Mouse (Mus musculus) megakaryocyte, embryonic 14.5 days (primary cell): Measurements from ENCODE around the gene Skor1. TPM values are rescaled to one million over a fixed set of nuclear protein-coding genes. Genes with fewer than 3 reads are reported as not detected.

Experiments used
- H3K27me3 ChIP-seq: replicated peaks from 2 replicates; pipeline ENCODE3; 2012; ENCODE audit warnings: inconsistent platforms
- H3K36me3 ChIP-seq: replicated peaks from 2 replicates; pipeline ENCODE3; 2012; ENCODE audit warnings: low read length, inconsistent platforms, mixed read lengths
- H3K4me1 ChIP-seq: 2 replicates; pipeline ENCODE4 v1.6.1; 2012; ENCODE audit warnings: inconsistent platforms
- H3K4me3 ChIP-seq: replicated peaks from 2 replicates; pipeline ENCODE3; 2012; ENCODE audit warnings: moderate library complexity, mild to moderate bottlenecking, inconsistent platforms
- H3K9me3 ChIP-seq: 2 replicates; pipeline ENCODE4 v1.6.1; 2012; ENCODE audit warnings: inconsistent platforms
- FLI1 ChIP-seq: IDR thresholded peaks from 2 replicates; pipeline ENCODE4 v1.6.1; 2012; ENCODE audit warnings: low read length, inconsistent platforms, mixed read lengths
- GATA1 ChIP-seq: IDR thresholded peaks from 3 replicates; pipeline ENCODE4 v1.6.1; 2012; ENCODE audit warnings: mixed read lengths, low read length, inconsistent platforms, borderline replicate concordance
- polyA plus RNA-seq: library from polyadenylated mRNA; stranded (reverse); fragments of >175 nt; gene quantifications from 2 replicates; pipeline ENCODE4 v1.2.3, GENCODE M21; 2012; ENCODE audit warnings: low replicate concordance; ENCODE audit not compliant: insufficient read depth

Skor1 gene
- polyA plus RNA-seq = 0.13 TPM in 1 of 2 replicates, not detected in the other

- H3K4me3 ChIP-seq = peak within 1 kb of the TSS; percentile 28
- no peaks in the 10 kb centered on the region for H3K36me3 ChIP-seq
Measured at GRCm38 (mm10) chr9:63148410-63149371, at the start of gene Skor1. Gene Skor1 (minus strand): TSS chr9:63148961.

GRCm38 (mm10) chr9:63197252-63197651 lies 48.5 kb upstream of the Skor1 start:
- Histone ChIP-seq H3K4me3 (no peak overlapping the region), H3K36me3 (peaks cover 47% of the 10 kb centered on the region), H3K27me3 (no peaks in the 10 kb centered on the region), H3K4me1 (no peaks in the 10 kb centered on the region), H3K9me3 (no peaks in the 10 kb centered on the region)
- TF ChIP-seq GATA1 (no peak), FLI1 (no peak)

More at GRCm38 (mm10) chr9:63148410-63149371, at the start of gene Skor1:
- TF ChIP-seq GATA1 (no peak), FLI1 (no peak)
- Histone ChIP-seq H3K9me3 (peaks cover 25% of the 10 kb centered on the region), H3K27me3 (peaks cover 100% of the 10 kb centered on the region), H3K4me1 (peaks cover 46% of the 10 kb centered on the region)

GRCm38 (mm10) chr9:63196114-63196682 lies 47.4 kb upstream of the Skor1 start:
- Histone ChIP-seq H3K4me1 (no peaks in the 10 kb centered on the region), H3K9me3 (no peaks in the 10 kb centered on the region), H3K4me3 (no peak overlapping the region), H3K27me3 (no peaks in the 10 kb centered on the region), H3K36me3 (peaks cover 46% of the 10 kb centered on the region)
- no peak for TF ChIP-seq FLI1
- no peak for TF ChIP-seq GATA1

GRCm38 (mm10) chr9:63195523-63195922 lies 46.8 kb upstream of the Skor1 start:
- H3K9me3 ChIP-seq = no peaks in the 10 kb centered on the region
- no peaks in the 10 kb centered on the region for H3K4me1 ChIP-seq
- H3K4me3 ChIP-seq = no peak overlapping the region
- no peaks in the 10 kb centered on the region for H3K27me3 ChIP-seq
- peaks cover 51% of the 10 kb centered on the region for H3K36me3 ChIP-seq
- TF ChIP-seq GATA1 (no peak), FLI1 (no peak)

- no peaks in the 10 kb centered on the region for H3K4me1 ChIP-seq
- H3K4me3 ChIP-seq = no peak overlapping the region
- TF ChIP-seq GATA1 (no peak), FLI1 (no peak)
- peaks cover 57% of the 10 kb centered on the region for H3K36me3 ChIP-seq
- H3K27me3 ChIP-seq = no peaks in the 10 kb centered on the region
- no peaks in the 10 kb centered on the region for H3K9me3 ChIP-seq
Measured at GRCm38 (mm10) chr9:63194791-63195190, 46.0 kb upstream of the Skor1 start.

- peaks cover 75% of the 10 kb centered on the region for H3K36me3 ChIP-seq
- no peaks in the 10 kb centered on the region for H3K9me3 ChIP-seq
Measured at GRCm38 (mm10) chr9:63192809-63193208, 44.0 kb upstream of the Skor1 start.

GRCm38 (mm10) chr9:63187310-63187709 lies 38.5 kb upstream of the Skor1 start:
- H3K36me3 ChIP-seq = peaks cover 67% of the 10 kb centered on the region
- no peak overlapping the region for H3K4me3 ChIP-seq
- TF ChIP-seq FLI1 (no peak), GATA1 (no peak)

More at GRCm38 (mm10) chr9:63192809-63193208, 44.0 kb upstream of the Skor1 start:
- Histone ChIP-seq H3K27me3 (no peaks in the 10 kb centered on the region), H3K4me3 (no peak overlapping the region), H3K4me1 (no peaks in the 10 kb centered on the region)
- no peak for TF ChIP-seq FLI1
- TF ChIP-seq GATA1 = no peak

GRCm38 (mm10) chr9:63185249-63185648 lies 36.5 kb upstream of the Skor1 start:
- no peaks in the 10 kb centered on the region for H3K9me3 ChIP-seq
- no peaks in the 10 kb centered on the region for H3K4me1 ChIP-seq
- peaks cover 61% of the 10 kb centered on the region for H3K36me3 ChIP-seq
- H3K27me3 ChIP-seq = no peaks in the 10 kb centered on the region
- TF ChIP-seq FLI1 (no peak), GATA1 (no peak)
- H3K4me3 ChIP-seq = no peak overlapping the region

More at GRCm38 (mm10) chr9:63187310-63187709, 38.5 kb upstream of the Skor1 start:
- Histone ChIP-seq H3K4me1 (no peaks in the 10 kb centered on the region), H3K27me3 (no peaks in the 10 kb centered on the region), H3K9me3 (no peaks in the 10 kb centered on the region)

GRCm38 (mm10) chr9:63183864-63184263 lies 35.1 kb upstream of the Skor1 start:
- H3K4me3 ChIP-seq = no peak overlapping the region
- no peaks in the 10 kb centered on the region for H3K9me3 ChIP-seq
- H3K4me1 ChIP-seq = no peaks in the 10 kb centered on the region
- H3K36me3 ChIP-seq = peaks cover 60% of the 10 kb centered on the region
- H3K27me3 ChIP-seq = no peaks in the 10 kb centered on the region
- TF ChIP-seq FLI1 (no peak), GATA1 (no peak)

GRCm38 (mm10) chr9:63182306-63182960 lies 33.7 kb upstream of the Skor1 start:
- no peaks in the 10 kb centered on the region for H3K9me3 ChIP-seq
- H3K27me3 ChIP-seq = no peaks in the 10 kb centered on the region
- TF ChIP-seq GATA1 (no peak), FLI1 (no peak)
- no peaks in the 10 kb centered on the region for H3K4me1 ChIP-seq
- no peak overlapping the region for H3K4me3 ChIP-seq
- peaks cover 52% of the 10 kb centered on the region for H3K36me3 ChIP-seq
